Mouse (Mus musculus): ENCODE data around the gene Muc4. TPM values are rescaled to one million over a fixed set of nuclear protein-coding genes. Genes with fewer than 3 reads are reported as not detected.

The Muc4 gene
- not detected in 2 replicates for total RNA-seq (2014; fragmentation: Nextera tagmentation)
- total RNA-seq (2017): not detected in 2 replicates

DNA sequence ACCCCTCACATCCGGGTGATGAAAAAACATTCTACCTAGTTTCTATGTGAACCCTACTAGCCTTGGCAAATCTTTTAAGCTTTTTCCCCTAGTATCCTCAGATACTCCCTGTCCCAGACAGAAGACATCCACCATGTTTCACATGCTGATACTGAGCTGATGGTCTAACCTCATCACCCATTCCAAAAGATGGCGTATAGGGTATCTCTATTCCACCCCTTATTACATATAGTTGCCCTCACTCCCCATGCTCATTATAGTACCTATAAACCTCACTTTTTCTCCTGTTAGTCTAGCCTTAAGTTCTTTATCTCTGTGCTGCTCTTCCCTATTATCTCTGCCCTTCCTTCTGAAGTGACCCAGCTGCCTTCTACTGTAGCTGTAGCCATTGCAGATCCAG is at the start of gene Muc4:
Gene Muc4, plus strand, starts transcription at position 301 of the 400 bp plus-strand sequence.
- ATAC-seq (replicated peaks; ENCODE audit: low FRiP score, low TSS enrichment, poor library complexity, severe bottlenecking): no peak

GRCm38 (mm10) chr16:32685998-32686397 is 49.7 kb upstream of the Muc4 start:
- no peak for ATAC-seq (replicated peaks; ENCODE audit: low FRiP score, low TSS enrichment, poor library complexity, severe bottlenecking)

DNA sequence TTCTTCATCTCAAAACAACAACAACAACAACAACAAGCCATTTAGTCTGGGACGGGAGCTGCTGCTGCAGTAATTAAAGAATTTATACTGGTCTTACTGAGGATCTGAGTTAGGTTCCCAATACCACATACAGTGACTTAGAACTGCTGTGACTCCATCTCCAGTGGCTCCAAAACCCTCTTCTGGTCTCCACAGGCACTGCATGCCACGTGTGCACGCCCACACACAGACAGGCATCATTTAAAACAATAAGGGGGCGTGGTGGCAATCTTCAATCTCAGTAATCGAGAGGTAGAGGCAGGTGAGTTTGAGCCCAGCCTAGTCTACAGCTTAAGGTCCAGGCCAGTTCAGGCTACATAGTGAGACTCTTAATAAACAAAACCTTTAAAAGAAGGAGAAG is 48.5 kb upstream of the Muc4 start:
- ATAC-seq (replicated peaks; ENCODE audit: low FRiP score, low TSS enrichment, poor library complexity, severe bottlenecking): peak; percentile 54; the same call in 1 of the 2 replicates

DNA sequence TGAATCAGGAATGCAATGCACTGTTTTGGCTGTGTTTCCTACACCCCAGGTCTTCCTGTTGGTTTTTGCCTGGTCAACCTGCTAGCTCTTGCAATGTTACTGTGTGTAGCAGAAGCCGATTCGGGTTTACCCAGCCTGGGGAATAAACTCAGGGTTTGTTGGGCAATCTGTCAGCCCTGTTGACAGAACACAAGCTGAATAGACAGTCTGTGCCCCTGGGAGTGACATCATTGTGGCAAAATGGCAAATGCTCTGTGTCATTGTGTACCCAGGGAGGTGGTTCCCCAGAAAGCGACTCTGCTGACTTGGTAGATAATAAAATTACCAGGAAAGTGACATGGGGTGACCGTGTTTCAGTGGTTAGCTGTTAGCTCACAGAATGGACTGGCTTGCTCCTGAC is 46.9 kb upstream of the Muc4 start:
- ATAC-seq (replicated peaks; ENCODE audit: low FRiP score, low TSS enrichment, poor library complexity, severe bottlenecking): no peak

DNA sequence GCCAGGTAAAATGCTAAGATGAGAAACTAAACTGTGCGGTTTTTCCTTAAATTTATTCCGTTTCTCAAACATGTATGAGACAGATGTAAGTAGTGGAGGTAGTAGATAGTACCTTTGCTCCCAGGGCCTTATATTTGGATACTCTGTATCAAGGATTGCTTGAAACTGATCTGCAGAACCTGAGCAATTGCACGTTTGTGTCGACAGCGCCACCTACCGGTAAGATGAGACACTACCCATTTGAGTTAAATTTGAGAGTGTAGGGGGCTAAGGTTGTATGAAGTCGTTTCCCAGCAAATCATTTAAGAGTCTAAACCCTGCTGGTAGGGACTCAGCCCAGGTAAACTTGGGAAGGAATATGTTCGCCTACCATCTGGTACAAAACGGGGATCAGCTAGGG is 46.2 kb upstream of the Muc4 start:
- peak; percentile 60; the same call in 1 of the 2 replicates for ATAC-seq (replicated peaks; ENCODE audit: low FRiP score, low TSS enrichment, poor library complexity, severe bottlenecking)

- peak; percentile 58; the same call in 1 of the 2 replicates for ATAC-seq (replicated peaks; ENCODE audit: low FRiP score, low TSS enrichment, poor library complexity, severe bottlenecking)
Measured at GRCm38 (mm10) chr16:32696841-32697464, 38.7 kb upstream of the Muc4 start.

DNA sequence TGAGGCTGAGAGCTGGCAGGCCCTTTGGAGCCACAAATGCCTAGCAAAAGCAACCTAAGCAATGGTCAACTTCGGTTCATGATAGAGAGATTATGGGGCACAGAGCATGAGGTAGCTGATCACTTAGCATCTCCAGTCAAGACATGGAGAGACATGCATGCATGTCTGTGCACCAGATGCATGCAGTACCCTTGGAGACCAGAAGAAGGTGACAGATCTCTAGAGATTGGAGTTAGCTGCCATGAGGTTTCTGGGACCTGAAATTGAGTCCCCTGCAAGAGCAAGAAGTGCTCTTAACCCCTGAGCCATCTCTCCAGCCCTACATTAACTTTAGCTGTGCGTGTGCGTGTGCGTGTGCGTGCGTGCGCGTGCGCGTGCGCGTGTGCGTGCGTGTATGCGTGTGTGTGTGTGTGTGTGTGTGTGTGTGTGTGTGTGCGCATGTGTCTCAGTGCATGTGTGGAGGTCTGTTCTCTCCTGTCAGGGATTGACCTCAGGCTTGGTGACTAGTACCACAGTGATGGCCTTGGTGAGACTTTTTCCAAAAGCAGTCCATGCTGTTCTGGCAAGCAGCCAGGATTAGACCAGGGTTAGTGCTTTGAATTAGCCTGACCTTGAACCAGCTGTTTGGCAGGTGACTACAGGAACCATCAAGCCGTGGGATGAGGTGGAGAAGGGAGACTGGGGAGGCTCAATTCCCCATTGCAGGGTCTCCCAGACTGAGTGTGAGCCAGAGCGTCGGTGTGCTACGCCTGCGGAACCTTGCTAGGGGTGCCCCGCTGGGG is 37.8 kb upstream of the Muc4 start:
- ATAC-seq (replicated peaks; ENCODE audit: low FRiP score, low TSS enrichment, poor library complexity, severe bottlenecking): 0 out of 2 replicates have a peak, but pooled peaks have one; percentile 32

GRCm38 (mm10) chr16:32698550-32698949 is 37.1 kb upstream of the Muc4 start:
- no peak for ATAC-seq (replicated peaks; ENCODE audit: low FRiP score, low TSS enrichment, poor library complexity, severe bottlenecking)

DNA sequence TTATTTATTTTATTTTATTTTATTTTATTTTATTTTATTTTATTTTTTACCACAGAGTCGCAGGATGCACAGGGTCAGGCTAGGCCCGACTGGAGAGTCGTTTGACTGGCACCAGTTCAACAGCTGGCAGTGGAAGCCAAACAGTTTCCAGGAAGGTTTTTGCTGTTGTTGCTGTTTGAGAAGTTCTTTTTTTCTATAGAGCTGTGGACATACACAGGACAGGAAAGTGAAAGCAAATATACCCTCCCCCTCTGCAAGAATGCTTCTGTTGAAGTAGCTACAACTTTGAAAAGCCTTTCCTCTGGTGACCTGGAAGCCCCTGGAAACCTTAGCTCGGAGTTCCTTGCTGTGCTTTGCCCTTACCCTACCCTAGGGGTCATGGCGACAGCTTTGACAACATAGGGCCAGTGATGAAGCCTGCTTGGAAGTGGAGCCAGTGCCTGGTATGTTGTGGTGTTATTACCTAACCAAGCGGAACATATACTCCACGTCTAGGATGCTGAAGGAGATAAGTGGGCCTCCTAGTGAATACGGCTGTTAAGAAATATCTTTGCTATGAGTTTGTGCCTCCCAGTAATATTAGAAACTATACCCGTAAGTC is 32.3 kb upstream of the Muc4 start:
- ATAC-seq (replicated peaks; ENCODE audit: low FRiP score, low TSS enrichment, poor library complexity, severe bottlenecking): no peak

- no peak for ATAC-seq (replicated peaks; ENCODE audit: low FRiP score, low TSS enrichment, poor library complexity, severe bottlenecking)
Measured at GRCm38 (mm10) chr16:32705606-32706005, 30.1 kb upstream of the Muc4 start.

DNA sequence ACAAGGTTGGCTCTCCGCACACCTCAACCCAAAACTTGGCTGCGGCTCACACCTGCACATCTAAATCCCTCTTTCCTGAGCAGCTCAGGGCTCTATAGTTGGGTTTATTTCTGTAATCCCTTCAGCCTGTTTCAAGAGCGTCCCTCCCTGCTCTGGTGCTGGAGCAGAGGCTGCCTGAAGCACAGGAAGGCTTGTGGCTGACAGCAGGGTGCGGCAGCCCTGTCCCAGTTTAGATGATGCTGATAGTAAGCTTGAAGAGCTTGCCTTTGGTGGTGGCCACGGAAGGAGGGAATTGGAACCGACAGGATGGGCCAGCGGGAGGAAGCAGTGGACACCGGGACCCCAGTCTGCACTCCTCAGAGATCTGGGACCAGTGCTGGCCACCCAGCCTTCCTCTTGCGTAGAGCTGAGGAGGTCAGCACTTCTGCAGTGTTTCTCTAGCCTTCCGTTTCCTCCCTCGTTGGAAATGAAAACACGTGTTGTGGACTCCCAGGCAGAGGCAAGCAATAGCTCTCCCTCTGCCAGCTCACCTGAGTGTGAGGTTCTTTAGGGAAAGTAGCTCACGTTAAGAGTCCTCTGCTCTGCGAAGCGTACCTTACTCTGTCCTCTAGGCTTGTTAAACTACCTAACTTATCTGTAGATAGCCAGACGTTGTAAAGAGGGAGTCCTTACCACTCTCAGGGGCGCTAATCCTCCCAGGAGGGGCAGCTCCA is 28.4 kb upstream of the Muc4 start:
- peak; percentile 72 for ATAC-seq (replicated peaks; ENCODE audit: low FRiP score, low TSS enrichment, poor library complexity, severe bottlenecking)

DNA sequence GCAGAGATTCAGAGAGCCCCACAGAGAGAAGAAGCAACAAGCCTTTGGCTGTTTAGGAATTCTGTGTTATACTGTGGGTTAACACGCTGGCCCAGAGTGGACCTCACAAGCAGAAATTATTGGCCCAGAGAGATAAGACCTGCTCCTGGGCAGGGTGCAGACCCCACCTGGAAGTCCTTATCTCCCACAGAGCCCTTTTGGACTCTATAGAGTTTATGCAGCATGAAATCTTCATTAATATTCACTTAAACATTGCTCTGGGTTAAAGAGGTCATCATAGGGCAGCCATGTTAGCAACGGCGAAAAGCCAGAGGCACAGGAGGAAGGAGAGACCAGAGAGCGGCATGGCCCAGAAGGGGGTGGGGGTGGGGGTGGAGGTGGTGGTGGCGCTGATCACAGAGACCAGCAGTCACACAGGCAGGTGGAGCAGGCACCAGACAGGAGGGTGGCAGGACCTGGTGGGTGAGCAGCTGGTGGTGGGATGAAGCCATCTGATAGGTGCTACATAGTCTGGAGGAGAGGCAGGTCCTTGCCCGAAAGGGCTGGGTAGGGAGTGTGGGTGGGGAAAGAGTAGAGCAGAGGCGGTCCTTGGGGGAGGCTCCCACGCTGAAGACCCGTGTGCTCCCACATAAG is 27.7 kb upstream of the Muc4 start:
- no peak for ATAC-seq (replicated peaks; ENCODE audit: low FRiP score, low TSS enrichment, poor library complexity, severe bottlenecking)

DNA sequence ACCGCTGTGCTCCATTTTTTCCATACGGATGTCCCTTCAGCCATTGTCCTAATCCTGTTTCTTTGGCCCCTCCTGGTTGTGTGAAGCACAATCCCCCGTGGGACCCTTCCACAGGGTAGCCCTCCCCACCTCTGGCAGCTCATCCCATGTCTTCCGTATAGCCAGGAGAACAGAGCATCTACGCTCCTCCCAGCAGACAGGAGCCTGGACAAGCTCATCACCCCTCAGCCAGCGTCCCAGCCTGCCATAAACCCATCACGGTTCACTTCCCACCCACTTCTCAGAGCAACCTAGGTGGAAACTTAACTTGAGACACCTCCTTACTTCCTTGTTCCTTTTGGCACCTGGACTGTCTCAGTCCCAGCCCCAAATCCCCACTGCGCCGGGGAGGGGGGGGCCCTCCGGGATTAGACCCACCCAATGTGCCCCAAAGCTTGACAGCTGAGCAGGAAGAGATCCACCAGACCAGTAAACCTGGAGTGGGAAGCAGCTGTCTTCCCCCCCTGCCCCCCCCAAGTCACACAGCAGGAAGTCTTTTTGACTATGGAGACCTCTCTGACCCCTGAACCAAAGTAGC is 27.1 kb upstream of the Muc4 start:
- ATAC-seq (replicated peaks; ENCODE audit: low FRiP score, low TSS enrichment, poor library complexity, severe bottlenecking): no peak

DNA sequence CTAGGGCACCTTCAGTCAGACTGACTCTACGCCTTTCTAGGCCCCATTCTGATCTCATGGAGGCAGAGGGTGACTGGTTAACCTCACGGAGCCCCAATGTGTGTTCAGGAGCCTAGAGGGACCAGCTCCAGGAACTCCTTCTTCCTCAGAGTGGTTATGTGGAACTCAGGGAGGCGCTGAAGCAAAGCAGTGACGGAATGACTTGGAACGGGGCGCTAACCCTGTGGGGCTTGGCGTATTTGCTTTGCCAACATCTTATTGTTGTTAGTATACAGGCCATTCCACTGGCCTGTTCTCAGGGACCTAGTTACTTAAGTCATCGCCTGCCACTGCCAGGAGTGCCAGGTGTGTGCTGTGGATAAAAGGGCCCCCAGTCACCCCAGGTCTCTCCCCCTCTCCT is 26.6 kb upstream of the Muc4 start:
- ATAC-seq (replicated peaks; ENCODE audit: low FRiP score, low TSS enrichment, poor library complexity, severe bottlenecking): no peak

GRCm38 (mm10) chr16:32710426-32711070 is 25.1 kb upstream of the Muc4 start:
- ATAC-seq (replicated peaks; ENCODE audit: low FRiP score, low TSS enrichment, poor library complexity, severe bottlenecking): no peak

DNA sequence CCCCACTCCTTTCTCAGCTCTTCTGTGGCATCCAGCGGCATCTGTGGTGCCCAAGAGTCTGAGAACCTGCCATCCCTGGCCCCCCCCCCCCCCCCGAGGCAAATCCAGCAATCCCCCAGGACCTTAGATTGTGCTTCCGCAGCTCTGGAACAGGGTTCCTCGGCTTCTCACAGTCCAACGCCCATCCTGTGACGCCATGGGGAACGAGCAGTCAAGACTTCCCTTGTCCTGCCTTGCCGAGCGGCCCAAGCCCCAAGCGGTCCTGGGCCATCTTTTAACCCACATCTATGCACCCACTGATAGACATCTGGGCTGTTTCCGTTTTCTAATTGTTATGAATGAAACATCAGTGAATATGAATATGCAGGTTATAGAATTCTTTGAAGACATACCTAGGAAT is 23.5 kb upstream of the Muc4 start:
- ATAC-seq (replicated peaks; ENCODE audit: low FRiP score, low TSS enrichment, poor library complexity, severe bottlenecking): no peak

- ATAC-seq (replicated peaks; ENCODE audit: low FRiP score, low TSS enrichment, poor library complexity, severe bottlenecking): no peak
Measured at GRCm38 (mm10) chr16:32713556-32713955, 22.1 kb upstream of the Muc4 start.

DNA sequence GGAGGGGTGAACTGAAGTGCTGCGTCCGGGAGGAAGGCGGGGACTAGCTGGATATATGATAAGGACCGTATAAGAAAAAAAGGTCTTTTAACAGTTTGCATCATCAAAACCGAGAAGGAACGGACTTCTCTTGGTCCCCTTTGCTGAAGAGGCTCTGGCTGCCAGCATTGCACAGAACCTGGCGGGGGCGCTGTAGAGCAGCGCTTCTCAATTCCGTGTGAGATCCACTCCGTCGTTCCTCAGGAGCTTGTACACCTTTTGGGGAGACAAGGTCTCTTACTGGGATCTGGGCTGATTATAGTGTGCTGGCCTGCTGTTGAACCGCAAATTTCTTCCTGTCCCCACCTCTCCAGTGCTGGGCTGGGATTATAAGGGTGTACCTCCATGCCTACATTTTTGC is 20.3 kb upstream of the Muc4 start:
- ATAC-seq (replicated peaks; ENCODE audit: low FRiP score, low TSS enrichment, poor library complexity, severe bottlenecking): 0 out of 2 replicates have a peak, but pooled peaks have one; percentile 37

DNA sequence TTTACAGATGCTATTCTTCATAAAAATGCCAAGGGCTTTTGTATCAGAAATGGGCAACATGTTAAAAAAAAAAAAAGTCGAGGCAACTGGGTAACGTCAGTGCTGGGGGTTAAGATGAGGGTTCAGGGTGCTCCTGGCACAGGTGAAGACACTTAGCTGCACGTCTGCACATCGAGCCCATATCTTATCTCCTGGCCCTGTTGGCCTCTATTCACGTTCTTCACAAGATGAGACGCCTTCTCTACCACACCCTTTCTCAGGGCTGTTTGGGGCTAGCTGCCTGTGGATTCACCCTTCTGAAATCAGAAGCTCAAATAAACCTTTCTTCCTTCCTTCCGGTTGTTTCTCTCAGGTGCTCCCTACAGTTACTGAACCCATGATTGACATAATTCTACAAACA is 12.5 kb upstream of the Muc4 start:
- peak; percentile 63; the same call in 1 of the 2 replicates for ATAC-seq (replicated peaks; ENCODE audit: low FRiP score, low TSS enrichment, poor library complexity, severe bottlenecking)

All from megakaryocyte-erythroid progenitor cell, adult 5-6 weeks (primary cell).